Mouse (Mus musculus) cerebellum, adult 11 months (tissue): ENCODE results near the gene Ppm1a.

ENCODE experiments used
- DNase-seq: peaks from one replicate; pipeline ENCODE4 v3.0.0; 2022

Ppm1a gene

GRCm38 (mm10) chr12:72757086-72757485 lies at the start of gene Ppm1a:
TSS of gene Ppm1a (plus strand) at chr12:72757455.
- no peak for DNase-seq

GRCm38 (mm10) chr12:72709981-72710380 lies 47.3 kb upstream of the Ppm1a start:
- DNase-seq = no peak

- no peak for DNase-seq
Observed at GRCm38 (mm10) chr12:72714896-72715295, 42.4 kb upstream of the Ppm1a start.

- DNase-seq = no peak
Observed at GRCm38 (mm10) chr12:72715846-72716245, 41.4 kb upstream of the Ppm1a start.

- DNase-seq = no peak
Observed at GRCm38 (mm10) chr12:72719046-72719445, 38.2 kb upstream of the Ppm1a start.

GRCm38 (mm10) chr12:72719452-72720087 lies 37.7 kb upstream of the Ppm1a start:
- no peak for DNase-seq

GRCm38 (mm10) chr12:72721710-72722109 lies 35.5 kb upstream of the Ppm1a start:
- no peak for DNase-seq

- DNase-seq = no peak
Observed at GRCm38 (mm10) chr12:72723965-72724364, 33.3 kb upstream of the Ppm1a start.

- DNase-seq = no peak
Observed at GRCm38 (mm10) chr12:72727021-72727420, 30.2 kb upstream of the Ppm1a start.

- DNase-seq = no peak
Observed at GRCm38 (mm10) chr12:72727611-72728010, 29.6 kb upstream of the Ppm1a start.

GRCm38 (mm10) chr12:72734112-72734511 lies 23.1 kb upstream of the Ppm1a start:
- DNase-seq = no peak

GRCm38 (mm10) chr12:72741176-72741575 lies 16.1 kb upstream of the Ppm1a start:
- DNase-seq = no peak

GRCm38 (mm10) chr12:72744803-72745360 lies 12.4 kb upstream of the Ppm1a start:
- DNase-seq = no peak

GRCm38 (mm10) chr12:72745486-72745885 lies 11.8 kb upstream of the Ppm1a start:
- no peak for DNase-seq

GRCm38 (mm10) chr12:72748341-72748740 lies 8.9 kb upstream of the Ppm1a start:
- no peak for DNase-seq

- no peak for DNase-seq
Observed at GRCm38 (mm10) chr12:72748841-72749240, 8.4 kb upstream of the Ppm1a start.

GRCm38 (mm10) chr12:72749500-72749899 lies 7.8 kb upstream of the Ppm1a start:
- DNase-seq = no peak

- no peak for DNase-seq
Observed at GRCm38 (mm10) chr12:72750016-72750415, 7.2 kb upstream of the Ppm1a start.

GRCm38 (mm10) chr12:72750606-72751005 lies 6.6 kb upstream of the Ppm1a start:
- DNase-seq = no peak

- DNase-seq = no peak
Observed at GRCm38 (mm10) chr12:72757596-72757995, 341 bp downstream of the Ppm1a start.

- no peak for DNase-seq
Observed at GRCm38 (mm10) chr12:72759956-72760355, 2.7 kb downstream of the Ppm1a start.

- peak; percentile 94 for DNase-seq
Observed at GRCm38 (mm10) chr12:72760376-72761229, 3.3 kb downstream of the Ppm1a start.

- DNase-seq = no peak
Observed at GRCm38 (mm10) chr12:72761230-72761648, 4.0 kb downstream of the Ppm1a start.
